Mouse (Mus musculus) heart, adult 18-20 months (tissue): ENCODE results near the gene Iqcf1. TPM values are rescaled to one million over a fixed set of nuclear protein-coding genes. Genes with fewer than 3 reads are reported as not detected.

ENCODE experiments used
- DNase-seq, 2 experiments: peaks; one replicate each; pipeline ENCODE4 v3.0.0; 2021 to 2022; ENCODE audit warnings: mixed read lengths in 1 of 2
- total RNA-seq, 2 experiments: library from RNA; stranded (reverse); gene quantifications; 2 replicates each; pipeline ENCODE4 v1.2.3; 2021

Gene Iqcf1
- total RNA-seq, 2 experiments from 2014 or later, result not detected

DNA sequence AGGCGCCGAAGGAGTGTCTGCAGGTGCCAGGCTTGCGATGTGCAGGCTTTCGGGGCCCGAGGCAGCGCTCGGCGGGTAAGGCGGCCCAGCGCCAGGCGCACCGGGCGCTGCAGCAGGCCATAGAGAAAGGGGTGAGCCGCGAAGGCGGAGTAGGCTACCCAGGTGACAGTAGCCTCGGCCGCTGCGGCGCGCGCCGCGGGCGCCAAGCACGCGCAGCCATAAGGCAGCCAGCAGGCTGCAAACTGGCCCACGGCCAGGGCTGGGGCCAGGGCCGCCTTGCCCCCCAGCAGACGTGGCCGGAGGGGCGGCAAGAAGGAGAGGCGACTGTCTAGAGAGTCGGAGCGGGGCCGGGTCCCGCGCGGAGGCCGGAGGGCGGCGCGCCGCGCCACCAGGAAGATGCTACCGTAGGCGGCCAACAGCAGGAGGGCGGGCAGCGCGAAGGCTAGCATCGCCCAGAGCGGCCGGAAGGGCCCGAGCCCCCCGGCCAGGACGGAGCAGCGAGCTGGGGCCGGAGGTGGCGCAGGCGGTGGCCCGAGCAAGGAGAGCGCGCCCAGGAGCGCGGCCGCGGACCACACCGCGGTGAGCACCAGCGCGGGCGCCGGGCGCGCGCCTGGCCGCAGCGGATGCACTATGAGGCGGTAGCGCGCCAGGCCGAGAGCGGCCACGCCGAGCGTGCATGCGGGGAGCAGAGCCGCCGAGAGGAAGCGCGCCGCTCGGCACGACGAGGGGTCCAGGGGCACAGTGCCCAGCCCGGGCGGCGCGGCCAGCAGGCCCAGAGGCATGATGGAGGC is 34.8 kb upstream of the Iqcf1 start:
- peak; percentile 64 to 65 for DNase-seq

DNA sequence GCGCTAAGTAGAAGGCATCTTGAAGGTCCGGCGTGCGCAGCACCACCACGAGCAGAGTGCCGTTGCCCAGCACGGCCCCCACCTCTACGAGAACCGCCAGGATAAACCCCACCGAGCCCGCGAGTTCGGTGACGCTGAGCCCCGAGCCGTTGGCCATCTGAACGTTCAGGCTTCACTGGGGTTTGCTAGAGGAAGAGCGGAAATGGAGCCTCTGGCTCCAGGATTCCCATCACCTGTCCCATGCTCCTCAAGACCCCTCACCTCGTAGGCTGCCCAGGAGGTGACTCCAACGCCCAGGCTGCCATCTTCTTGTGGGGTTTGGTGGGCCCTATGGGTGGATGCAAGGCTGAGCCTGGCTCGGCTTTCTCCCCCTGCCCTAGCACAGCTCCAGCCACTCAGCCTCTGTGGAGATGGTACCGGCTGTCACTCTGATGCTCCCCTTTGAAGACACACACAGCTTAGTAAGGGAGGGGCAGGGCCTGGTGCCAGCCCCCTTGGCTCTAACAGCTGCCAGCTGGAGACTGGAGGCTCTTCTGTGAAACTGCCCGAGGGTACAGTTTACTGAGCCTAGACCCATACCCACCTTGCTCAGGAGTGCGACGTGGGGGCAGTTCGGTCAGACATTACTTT is 34.1 kb upstream of the Iqcf1 start, which contains the start of gene Gpr62:
TSS of gene Gpr62 (minus strand) at position 368 of the 630 bp plus-strand sequence.
- no peak for DNase-seq

DNA sequence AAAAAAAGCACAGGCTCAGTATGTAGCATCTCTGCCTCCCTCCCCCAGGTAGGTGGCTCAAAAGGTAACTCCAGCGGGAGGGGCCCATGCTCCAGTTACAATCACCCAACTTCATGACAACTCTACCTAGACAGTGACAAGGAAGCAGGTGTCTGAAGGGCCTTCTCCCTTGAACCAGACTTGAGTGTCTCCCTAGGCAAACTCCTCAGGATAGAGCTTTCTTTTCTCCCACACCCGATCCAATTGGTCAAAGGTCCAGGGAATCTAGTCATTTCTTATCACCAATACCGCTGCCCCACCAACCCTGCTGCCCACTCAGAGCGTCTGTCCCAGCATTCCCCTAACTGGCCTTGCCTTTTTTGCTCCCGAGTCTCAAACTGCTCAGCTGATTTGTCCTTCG is 33.0 kb upstream of the Iqcf1 start:
- no peak for DNase-seq

DNA sequence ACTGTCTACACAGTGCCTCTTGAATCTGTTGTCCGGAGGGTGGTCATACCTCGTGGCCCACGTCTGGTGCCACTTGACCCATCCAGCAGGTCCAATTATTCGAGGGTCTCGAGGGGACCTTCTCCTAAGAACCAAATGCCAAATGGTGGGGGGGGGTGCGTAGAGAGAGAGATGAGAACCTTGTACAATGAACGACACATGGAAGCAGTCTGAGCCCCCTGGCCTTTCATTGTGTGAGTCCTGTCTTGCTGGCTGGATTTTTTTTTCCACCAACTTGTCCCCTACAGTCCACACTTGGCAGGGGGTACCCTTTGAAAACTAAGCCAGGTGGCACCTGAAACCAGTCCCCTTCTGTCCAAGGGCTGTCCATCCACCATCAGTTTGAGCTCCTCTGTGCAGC is 32.0 kb upstream of the Iqcf1 start:
- DNase-seq, result no peak

DNA sequence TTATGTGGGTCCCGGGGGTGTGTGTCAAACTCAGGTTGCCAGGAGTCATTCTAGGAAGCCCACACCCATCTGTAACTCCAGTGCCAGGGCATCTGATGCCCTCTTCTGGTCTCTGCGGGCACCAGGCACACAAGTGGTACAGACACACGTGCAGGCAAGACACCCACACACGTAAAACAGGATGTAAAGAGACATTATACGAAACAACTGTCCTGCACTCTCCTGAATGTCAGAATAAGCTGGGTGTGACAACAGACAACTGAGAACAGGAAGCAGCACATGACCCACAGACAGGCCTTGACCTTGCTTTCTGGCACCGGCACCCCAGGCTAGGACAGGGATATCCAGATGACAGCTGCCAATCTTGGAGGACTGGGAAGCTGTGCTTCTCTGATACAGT is 30.4 kb upstream of the Iqcf1 start:
- no peak for DNase-seq

DNA sequence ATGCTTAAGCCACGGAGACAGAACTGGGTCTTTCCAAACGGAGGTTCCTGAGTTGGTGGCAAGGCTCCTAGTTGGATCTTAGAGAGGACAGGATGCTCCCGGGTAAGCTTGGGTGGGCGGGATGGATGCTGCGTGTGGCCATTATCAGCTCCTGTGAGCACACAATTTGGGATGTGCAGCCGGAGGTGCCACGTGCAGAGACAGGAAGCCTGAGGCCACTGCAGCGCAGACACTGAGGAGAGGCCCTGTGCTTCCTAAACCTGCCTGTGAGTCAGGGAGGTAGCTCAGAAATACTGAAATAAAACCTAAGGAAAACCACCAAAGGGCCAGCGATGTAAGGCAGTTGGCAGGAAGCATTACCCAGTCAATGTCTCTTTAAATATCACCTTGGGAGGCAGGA is 30.0 kb upstream of the Iqcf1 start:
- DNase-seq, result no peak

DNA sequence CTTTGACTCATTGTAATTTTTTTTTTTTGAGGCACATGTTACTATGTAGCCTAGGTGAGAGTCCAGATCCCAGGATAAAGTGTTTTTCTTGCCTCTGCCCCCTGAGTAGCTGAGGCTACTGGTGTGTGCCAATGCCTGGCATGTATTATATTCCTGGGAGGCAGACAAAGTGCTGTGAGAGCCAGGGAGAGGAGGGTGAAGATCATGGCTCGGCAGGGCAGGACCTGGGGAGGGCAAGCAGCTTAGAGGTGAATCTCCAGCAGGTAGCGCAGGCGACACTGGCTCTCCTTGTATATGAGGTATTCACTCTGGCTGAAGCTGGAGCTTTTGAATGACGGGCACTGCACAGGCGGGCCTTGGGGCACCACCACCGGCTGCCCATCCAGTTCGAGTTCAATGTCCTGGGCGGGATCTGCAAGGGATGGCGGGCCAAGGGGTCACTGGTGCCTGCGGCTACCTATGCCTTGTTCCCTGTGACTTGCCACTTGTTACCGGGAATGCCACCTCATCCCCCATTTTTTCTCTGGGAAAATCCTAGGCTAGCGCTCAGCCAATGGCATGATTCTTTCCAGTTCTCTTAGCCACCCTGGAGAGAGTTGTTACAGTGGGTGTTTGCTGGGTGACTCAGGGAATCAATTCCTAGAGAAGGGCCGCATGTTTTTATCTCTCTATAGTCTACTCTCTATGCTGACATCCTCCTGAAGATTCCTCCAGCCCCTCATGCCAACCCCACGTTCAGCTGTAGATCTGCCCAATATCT is 28.6 kb upstream of the Iqcf1 start:
- no peak for DNase-seq

DNA sequence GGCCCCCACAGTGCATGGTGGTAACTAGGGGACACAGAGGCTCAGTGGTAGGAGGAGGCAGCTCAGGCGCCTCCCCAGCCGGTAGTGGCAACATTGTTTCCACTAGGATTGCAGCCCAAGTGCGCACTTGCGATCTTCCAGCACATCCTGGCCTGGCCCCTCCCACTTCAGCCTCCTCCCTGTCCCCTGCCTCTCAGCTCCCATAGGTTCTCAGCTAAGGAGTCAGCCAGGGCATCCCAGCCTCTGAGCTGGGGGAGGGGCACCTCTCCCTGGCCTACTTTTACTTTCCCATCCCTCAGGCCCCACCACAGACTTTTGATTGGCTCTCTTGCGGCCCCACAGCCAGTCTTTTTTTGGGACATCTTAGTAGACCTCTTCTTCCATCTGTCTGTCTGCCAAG is 27.9 kb upstream of the Iqcf1 start:
- peak; percentile 79 to 90 for DNase-seq

DNA sequence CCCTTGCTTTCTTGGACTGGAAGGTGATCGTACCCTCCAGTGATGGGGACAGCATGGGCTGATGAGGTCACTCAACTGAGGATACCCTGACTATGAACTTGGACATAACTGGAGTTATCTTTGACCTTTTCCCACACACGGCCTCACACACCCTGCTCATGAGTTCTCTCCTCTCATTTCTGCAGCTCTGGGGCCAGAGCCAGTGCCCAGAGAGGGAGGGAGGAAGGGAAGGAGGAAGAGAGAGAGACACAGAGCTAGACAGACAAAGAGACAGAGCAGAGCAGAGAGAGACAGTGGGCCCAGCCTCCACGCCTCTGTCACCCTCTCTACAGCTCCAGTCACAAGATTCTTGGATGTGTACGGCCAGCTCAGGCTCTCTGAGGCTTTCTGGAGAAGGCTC is 27.4 kb upstream of the Iqcf1 start:
- peak in 1 of 2 experiments; percentile 53 for DNase-seq

DNA sequence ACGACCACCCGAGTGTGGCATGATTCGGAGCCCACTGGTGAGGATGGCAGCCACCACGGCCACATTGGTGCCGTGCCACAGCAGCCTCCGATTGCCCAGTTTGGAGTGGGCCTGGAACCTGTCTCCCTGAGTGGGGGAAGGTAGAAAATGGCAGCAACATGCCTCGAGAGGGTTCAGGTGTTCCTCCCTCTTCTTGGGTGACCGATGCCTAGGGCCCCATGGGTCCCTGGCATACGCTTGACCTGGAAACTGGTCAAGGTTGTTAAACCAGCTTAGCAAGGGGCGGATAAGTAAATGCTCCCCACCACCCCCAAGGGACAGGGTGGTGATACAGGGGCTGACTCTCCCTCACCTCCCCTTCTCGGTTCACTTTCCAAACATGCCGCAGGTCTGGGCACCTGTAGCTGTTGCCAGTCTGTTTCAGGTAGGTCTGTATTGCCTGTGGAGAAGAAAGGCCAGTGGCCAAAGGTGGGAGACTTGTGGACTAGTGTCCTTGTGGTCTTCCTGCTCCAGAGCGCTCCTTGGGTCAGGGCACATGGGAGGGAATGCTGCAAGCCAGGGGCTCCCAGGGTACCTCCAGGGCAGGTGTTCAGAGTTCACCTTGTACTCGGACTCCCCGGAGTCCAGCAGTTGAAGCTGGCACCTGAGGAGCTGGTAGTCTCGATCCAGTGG is 26.6 kb upstream of the Iqcf1 start:
- peak; percentile 10 to 19 for DNase-seq

DNA sequence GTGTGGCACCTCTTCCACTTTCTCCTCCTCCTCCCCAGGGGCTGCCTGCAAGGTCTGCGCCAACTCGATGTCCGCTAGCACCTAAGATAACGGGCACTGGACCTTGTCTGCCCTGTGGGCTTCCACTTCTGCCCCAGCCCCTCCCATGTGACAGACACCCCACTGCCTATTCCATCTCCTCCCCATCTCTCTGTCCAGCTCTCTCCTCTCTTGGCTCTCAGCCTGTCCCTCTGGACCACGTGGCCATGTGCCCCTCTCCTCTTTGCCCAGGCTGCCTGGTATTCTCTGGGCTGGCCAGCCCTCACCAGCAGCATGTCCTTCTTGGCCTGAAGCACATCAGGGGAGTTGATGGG is 26.0 kb upstream of the Iqcf1 start:
- DNase-seq, result peak in 1 of 2 experiments; percentile 18

DNA sequence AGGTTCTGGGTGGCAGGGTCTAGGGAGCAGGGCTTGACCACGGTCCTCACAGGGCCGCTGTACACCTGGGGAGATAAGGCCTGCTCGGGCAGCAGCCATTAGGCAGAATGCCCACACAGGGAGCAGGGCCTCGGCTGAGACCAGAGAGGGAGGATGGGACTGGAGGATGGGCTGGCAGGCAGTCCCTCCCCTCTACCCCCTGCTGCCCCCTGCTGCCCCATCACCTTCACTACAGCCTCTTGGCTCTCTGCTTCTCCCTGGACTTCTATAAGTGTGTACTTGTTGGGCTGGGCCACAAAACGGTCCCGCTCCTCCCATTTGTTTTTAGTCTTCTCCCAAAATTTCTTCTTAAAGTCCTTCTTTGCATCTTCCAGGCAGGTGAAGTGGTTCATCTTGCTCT is 25.3 kb upstream of the Iqcf1 start:
- DNase-seq, result peak; percentile 77 to 85

DNA sequence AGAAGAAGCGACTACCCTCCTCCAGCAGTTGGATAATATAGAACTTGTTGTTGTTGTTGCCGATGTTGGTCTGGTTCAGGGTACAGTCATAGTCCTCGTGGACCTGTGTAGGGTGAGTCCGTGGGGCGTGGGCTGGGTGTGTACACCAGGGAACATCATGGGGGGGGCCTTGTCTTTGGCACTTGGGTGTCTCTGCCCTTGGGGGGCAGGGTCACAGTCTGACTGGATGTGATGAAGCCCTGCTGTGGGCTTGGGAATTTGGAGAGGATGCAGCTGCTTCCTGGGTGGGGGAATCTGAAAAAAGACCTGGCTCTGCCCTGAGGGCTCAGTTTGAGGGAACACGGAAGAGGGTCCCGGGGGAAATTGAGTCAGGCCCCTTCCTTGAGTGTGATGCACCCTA is 24.7 kb upstream of the Iqcf1 start:
- DNase-seq, result peak; percentile 57 to 60

DNA sequence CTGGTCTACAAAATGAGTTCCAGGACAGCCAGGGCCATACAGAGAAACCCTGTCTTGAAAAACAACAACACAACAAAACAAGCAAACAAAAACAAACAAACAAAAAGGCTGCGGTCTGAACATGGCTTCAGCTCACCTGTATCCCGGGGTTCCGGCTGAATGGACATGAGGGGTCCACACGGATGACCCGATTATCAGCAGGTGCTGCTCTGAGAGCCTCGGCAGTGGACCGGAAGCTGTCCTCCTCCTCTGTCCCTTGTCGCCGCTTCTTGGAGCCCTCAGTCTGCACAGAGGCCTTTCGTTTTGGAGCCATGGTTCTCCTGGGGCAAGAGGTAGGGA is 24.1 kb upstream of the Iqcf1 start, which contains the start of gene Rrp9:
TSS of gene Rrp9 (plus strand) at position 301 of the 339 bp plus-strand sequence.
- no peak for DNase-seq

DNA sequence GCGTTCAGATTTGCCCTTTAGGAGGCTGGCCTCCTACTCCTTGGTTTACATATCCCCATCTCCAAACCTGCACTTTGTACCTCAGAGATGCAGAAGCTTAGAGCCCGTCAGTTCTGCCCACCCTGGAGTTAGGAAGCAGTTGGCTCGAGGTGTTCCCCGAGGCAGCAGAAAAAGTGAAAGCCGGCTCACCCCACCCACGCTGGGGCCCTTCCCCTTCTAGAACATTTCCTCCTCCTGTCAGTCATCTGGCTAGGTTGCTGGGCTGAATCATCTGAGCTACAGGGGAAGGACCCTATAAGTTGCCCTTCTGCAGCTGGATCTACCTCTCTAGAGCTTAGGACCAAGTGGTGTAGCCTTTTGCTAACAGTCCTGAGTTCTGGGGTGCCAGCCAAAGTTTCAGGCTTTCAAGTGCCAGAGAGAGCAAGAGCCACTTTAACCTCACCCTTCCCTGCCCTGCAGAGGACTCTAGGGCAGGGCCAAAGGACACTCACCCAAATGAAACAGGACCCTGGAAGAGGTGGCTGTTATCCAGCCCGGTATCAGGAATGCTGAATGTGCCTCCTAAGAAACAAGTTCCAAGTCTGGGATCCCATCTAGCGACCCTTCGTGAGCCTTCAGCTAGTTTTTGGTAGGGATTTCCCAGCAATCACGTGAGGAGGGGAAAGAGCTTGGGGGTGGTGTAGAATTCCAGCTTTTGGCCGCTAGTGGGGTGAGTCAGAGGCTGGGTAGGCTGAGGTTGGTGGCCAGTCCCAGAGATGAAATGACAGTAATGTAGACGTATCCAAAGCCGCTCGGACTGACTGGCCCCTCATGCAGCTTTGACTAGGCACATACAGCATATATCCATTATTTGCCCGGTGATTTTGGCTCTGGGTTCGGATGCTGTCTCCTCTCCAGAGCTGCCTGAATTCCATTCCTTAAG is 23.5 kb upstream of the Iqcf1 start:
- peak; percentile 84 to 86 for DNase-seq

DNA sequence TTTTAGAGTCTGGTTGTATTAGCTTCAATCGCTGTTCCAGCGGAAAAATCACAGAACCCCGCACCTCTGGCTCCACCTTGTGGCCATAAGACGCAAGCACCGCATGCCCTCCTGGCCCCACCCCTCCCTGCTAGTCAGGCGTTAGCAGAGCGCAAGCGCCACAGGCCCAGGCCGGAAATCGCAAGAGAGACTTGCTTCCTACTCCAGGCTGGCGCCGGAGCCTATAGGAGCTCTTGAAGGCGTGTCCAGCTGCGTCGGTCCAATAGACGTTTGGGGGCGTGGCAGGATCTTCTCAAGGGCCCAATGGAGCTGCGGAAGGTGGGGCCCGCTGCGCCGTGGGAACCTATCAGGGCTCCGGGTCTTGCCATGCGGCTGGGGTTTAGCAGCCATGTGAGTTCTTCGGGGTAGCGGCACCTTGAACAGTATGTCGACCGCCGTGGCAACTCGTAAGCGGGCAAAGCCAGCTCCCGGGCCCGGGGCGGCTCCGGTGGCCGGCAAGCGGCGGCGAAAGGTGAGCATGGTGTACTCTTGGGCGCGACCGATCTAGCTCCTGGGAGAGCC is 22.8 kb upstream of the Iqcf1 start, which contains the start of gene Parp3:
TSS of gene Parp3 (minus strand) at position 26 of the 561 bp plus-strand sequence.
- DNase-seq, result peak; percentile 98 to 100

DNA sequence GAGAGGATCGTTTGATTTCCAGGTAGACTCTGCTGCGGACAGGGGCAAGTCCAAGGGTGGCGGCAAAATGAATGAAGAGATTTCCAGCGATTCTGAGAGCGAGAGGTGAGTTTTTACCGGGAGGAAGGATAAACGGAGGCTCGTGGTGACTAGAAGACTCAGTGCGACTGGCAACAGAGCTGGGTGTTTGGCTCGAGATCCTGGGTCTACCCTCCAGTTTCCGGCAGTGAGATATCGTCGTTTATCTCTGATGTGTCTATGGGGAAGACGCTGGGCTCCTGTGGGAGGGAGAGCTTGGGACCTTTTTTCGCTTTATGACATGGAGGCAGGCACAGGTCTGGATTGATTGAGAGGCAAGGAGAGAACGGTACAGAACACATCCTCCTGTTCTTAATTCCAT is 22.1 kb upstream of the Iqcf1 start:
- no peak for DNase-seq

DNA sequence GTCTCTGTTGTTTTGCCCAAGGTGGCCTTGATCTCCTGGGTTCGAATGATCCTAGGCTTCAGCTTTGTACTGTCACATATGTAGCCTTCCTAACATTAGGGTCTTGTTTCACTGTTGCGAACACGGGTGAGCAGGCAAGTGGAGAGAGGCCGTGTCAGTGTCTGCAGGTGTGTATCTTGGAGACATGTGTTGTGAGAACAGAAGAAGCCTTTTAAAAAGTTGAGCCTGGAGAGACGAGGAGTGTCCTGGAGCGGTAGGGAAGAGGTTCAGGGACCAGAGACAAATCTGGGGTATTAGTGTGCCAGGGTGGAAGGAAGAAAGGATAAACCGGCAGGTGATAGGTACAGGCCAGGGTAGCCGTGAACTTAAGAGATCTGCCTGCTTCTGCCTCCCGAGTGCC is 21.7 kb upstream of the Iqcf1 start:
- no peak for DNase-seq

DNA sequence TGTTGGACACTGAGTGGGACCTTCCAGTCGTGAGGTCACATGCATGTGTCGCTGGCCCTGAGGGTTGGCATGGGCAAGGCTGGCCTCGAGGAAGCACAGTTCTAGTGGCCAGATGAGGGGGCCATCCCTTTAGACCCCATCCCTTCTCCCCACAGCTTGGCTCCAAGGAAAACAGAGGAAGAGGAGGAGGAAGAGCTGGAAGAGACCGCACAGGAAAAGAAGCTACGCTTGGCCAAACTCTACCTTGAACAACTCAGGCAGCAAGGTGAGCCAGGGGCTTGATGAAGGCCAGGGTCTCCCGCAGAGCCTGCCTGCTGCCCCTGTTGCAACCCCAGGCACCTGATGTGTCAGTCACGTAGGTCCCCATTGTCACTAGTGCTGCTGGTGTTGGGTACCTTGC is 19.2 kb upstream of the Iqcf1 start:
- DNase-seq, result no peak

DNA sequence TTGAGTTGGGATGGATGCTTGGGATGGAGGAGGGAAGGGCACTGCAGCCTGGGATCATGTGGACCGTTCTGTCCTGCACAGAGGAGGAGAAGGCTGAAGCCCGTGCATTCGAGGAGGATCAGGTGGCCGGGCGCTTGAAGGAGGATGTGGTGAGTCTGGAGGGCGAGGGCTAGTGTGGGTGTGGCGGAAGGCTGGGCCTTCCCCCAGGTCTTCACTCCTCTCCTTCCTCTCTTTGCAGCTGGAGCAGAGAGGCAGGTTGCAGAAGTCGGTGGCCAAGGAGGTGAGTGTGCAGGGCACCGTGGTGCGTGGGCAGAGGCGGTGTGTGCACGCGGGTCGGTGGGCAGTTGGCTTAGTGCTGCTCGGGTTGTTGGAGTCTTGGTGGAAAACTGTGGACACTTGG is 18.7 kb upstream of the Iqcf1 start:
- no peak for DNase-seq

DNA sequence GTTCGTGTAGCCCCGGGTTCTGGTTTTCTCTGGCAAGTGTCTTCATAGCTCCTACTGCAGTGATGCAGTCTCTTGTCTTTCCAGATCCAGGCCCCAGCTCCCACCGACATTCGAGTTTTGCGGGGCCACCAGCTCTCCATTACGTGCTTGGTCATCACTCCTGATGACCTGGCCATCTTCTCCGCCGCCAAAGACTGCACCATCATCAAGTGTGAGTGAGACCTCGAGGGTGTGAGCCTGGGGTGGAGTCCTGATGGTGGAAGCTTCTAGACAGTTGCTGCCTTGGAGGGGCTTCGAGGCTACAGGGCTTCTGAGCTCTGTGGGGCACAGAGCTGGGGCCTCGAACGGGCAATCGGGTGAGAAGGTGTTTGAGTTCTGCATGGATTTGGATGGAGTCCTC is 18.1 kb upstream of the Iqcf1 start:
- DNase-seq, result no peak
